Mouse (Mus musculus) hematopoietic stem cell, adult 5-6 weeks (primary cell): ENCODE data around the gene 1700025G04Rik. TPM values are rescaled to one million over a fixed set of nuclear protein-coding genes. Genes with fewer than 3 reads are reported as not detected.
A peak's percentile ranks its signal among the peaks of the same experiment; 100 is the strongest.

Experiments
- ATAC-seq, 2 experiments: fragments of 125-278 bp in 1 of 2; replicated peaks in 1 of 2; 2 replicates each; pipeline ENCODE4 v1.8.0; 2016 to 2017; ENCODE audit warnings: inconsistent platforms in 2 of 2, mild to moderate bottlenecking in 2 of 2, moderate number of reproducible peaks in 2 of 2, low read depth in 1 of 2, moderate TSS enrichment in 1 of 2; ENCODE audit not compliant: low FRiP score in 2 of 2, poor library complexity in 2 of 2, severe bottlenecking in 2 of 2, insufficient read depth in 1 of 2, low TSS enrichment in 1 of 2
- total RNA-seq: library from RNA; stranded (forward); fragments of 172-1452, 232-1000 nt; gene quantifications from 2 replicates; pipeline ENCODE4 v1.2.3, GENCODE M21; 2017

The 1700025G04Rik gene
- total RNA-seq, 1 experiment from 2014 or later: 21.9 TPM

GRCm38 (mm10) chr1:152018322-152018721 lies 71.6 kb downstream of the 1700025G04Rik start:
- ATAC-seq: no peak

- ATAC-seq: no peak
Measured at GRCm38 (mm10) chr1:152016663-152017062, 73.3 kb downstream of the 1700025G04Rik start.

- peak; percentile 96 to 97 for ATAC-seq
Measured at GRCm38 (mm10) chr1:152015555-152016125, 74.3 kb downstream of the 1700025G04Rik start.

- ATAC-seq: no peak
Measured at GRCm38 (mm10) chr1:152011741-152012140, 78.2 kb downstream of the 1700025G04Rik start.

- no peak for ATAC-seq
Measured at GRCm38 (mm10) chr1:152010251-152010980, 79.5 kb downstream of the 1700025G04Rik start.

- peak in 1 of 2 experiments; percentile 11; a peak in 1 of 4 replicates for ATAC-seq
Measured at GRCm38 (mm10) chr1:152008473-152008991, 81.4 kb downstream of the 1700025G04Rik start.

- no peak for ATAC-seq
Measured at GRCm38 (mm10) chr1:152006529-152006928, 83.4 kb downstream of the 1700025G04Rik start.

GRCm38 (mm10) chr1:152004509-152004908 lies 85.4 kb downstream of the 1700025G04Rik start:
- no peak for ATAC-seq

GRCm38 (mm10) chr1:152000461-152000860 lies 89.5 kb downstream of the 1700025G04Rik start:
- ATAC-seq: no peak

GRCm38 (mm10) chr1:151999424-151999842 lies 90.5 kb downstream of the 1700025G04Rik start:
- peak; percentile 65 to 70; a peak in 3 of 4 replicates for ATAC-seq

- ATAC-seq: peak; percentile 45 to 51
Measured at GRCm38 (mm10) chr1:151998721-151999206, 91.2 kb downstream of the 1700025G04Rik start.

- ATAC-seq: peak; percentile 43 to 47
Measured at GRCm38 (mm10) chr1:151997591-151997990, 92.3 kb downstream of the 1700025G04Rik start.

GRCm38 (mm10) chr1:151995948-151996697 lies 93.8 kb downstream of the 1700025G04Rik start:
- ATAC-seq: no peak

- no peak for ATAC-seq
Measured at GRCm38 (mm10) chr1:151994271-151994670, 95.7 kb downstream of the 1700025G04Rik start.

- ATAC-seq: no peak
Measured at GRCm38 (mm10) chr1:151991505-151991904, 98.4 kb downstream of the 1700025G04Rik start.

- no peak for ATAC-seq
Measured at GRCm38 (mm10) chr1:151990615-151991014, 99.3 kb downstream of the 1700025G04Rik start.

- no peak for ATAC-seq
Measured at GRCm38 (mm10) chr1:151988713-151989112, 101.2 kb downstream of the 1700025G04Rik start.

- ATAC-seq: no peak
Measured at GRCm38 (mm10) chr1:151988066-151988465, 101.9 kb downstream of the 1700025G04Rik start.
